Mouse (Mus musculus): ENCODE measurements at regions not wholly inside any gene's neighbourhood (a gene's known extent, or its start where the extent isn't known, plus 50 kb on each side); places are given as distances from the start of the nearest gene placed in this dataset.
A peak's percentile ranks its signal among the peaks of the same experiment; 100 is the strongest.

DNA sequence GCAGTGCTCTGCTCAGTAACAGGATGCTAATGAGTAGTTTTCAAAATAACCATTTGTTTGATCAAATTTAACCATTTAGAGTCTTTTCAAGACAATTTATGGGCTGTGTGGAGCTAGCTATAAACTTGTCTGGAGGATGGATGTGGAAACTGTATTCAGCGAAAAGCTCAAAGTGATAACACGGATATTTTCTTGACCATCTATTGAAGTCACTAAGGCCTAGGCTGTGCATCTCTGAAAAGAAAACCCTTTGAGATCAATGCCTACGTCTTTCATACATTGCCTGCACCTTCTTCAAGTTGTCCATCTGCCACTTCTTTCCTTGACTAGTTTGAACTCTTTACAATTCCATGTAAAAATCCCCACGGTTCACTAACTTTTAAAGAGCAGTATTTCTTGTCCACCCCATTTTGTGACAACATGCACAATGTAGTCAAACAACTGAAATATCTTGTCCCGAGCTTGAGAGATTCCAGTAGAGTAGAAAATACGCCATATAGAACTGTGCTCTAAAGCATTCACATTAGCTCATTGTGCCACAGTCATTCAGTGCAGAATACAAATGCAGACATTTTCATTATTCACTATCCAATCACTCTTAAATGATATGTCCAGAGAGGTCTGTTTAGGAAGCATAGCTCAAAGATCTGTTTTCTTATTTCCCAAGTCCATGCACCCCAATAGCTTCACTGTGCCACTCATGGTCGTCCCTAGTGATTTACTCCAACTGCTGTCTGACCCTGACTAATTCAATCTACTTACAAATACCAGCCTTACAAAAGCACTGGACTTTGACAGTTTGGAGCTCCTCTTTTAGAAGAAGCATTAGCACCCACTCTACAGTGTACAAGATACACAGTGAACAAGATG lies 165.7 kb upstream of the 4930447F04Rik start:
- H3K27ac ChIP-seq = no peak overlapping the region
- no peak overlapping the region for H3K4me3 ChIP-seq
- TF ChIP-seq CTCF (conservative IDR thresholded peaks at IDR 0.05) = no peak
- no peak for DNase-seq (ENCODE audit: low spot score in 2 of 2)

DNA sequence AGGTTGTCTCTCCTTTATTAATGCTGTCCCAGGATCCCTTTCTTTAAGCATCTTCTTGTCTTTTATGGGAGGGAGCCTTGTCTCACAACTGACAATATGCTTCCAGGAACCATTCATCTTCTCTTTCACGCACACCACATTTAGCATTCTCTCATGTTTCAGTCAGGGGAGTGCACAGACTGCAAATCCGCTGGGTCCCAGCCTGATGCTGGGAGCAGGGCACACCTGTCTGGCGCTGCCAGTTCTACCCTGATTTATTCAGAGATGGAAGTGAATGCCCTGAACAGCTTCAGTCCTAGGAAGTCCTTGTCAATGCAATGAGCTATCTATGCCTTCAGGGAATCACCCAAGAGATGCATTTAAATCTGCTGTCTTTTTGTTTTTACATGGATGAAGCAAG lies 161.0 kb upstream of the 4930447F04Rik start:
- no peak overlapping the region for H3K4me3 ChIP-seq
- DNase-seq (ENCODE audit: low spot score in 2 of 2) = no peak
- no peak overlapping the region for H3K27ac ChIP-seq
- TF ChIP-seq CTCF (conservative IDR thresholded peaks at IDR 0.05) = no peak

DNA sequence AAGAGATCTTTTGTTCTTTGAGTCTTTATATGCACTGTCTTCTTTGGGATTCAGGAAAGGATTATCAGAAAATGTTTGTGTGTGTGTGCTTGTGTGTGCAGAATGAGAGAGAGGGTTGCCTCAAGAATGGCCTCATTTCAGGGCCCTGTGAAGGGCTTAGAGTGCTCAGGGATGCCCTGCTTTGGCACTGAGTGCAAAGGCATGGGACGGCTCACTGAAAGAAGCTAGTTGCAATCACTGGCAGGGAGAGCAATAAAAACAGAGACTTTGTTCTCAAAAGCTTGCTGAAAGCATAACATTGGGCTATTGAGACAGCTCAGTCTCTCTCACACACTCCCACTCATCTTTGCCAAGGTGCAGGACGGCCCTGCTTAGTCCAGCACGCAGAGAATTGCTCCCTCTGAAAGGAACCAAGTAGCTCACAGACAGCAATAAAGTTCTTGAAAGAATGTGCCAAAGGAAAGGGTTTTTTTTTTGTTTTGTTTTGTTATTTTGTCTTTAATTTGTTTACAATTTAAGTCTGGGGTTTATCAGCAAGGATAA lies 157.5 kb upstream of the 4930447F04Rik start:
- TF ChIP-seq CTCF (conservative IDR thresholded peaks at IDR 0.05) = no peak
- Histone ChIP-seq H3K4me3 (no peak overlapping the region), H3K27ac (no peak overlapping the region)
- peak in 1 of 2 experiments; percentile 14 for DNase-seq (ENCODE audit: low spot score in 2 of 2)

Data from layer of hippocampus, adult 2 months (tissue).